Mouse (Mus musculus) G1E (cell line): ENCODE data around the gene Aptx.

Experiments
- CTCF ChIP-seq: IDR thresholded peaks from 2 replicates; pipeline ENCODE4 v1.5.1; 2012; ENCODE audit warnings: low read depth, low read length, inconsistent platforms, mixed read lengths
- GATA1 ChIP-seq: IDR thresholded peaks from 2 replicates; pipeline ENCODE4 v1.6.1; 2012; ENCODE audit warnings: borderline replicate concordance, low read length, inconsistent platforms, mixed read lengths
- POLR2AphosphoS5 ChIP-seq: IDR thresholded peaks from 2 replicates; pipeline ENCODE4 v1.6.1; 2012; ENCODE audit warnings: low read depth, low read length, inconsistent platforms; ENCODE audit not compliant: insufficient replicate concordance

- no peak for TF ChIP-seq CTCF
- TF ChIP-seq GATA1, result no peak
- TF ChIP-seq POLR2AphosphoS5, result no peak
These were observed 799 bp upstream of the Aptx start for GRCm38 (mm10) chr4:40703710-40704275.
